Mouse (Mus musculus) c-Kit-positive CD71-positive TER-119-negative erythroid progenitor cells, embryonic 14.5 days (primary cell): ENCODE results near the gene Eif2b2.
A peak's percentile ranks its signal among the peaks of the same experiment; 100 is the strongest.

Experiments used
- DNase-seq: peaks from one replicate; pipeline ENCODE4 v3.0.0-alpha.2; 2013; ENCODE audit warnings: low read depth

Gene Eif2b2

DNA sequence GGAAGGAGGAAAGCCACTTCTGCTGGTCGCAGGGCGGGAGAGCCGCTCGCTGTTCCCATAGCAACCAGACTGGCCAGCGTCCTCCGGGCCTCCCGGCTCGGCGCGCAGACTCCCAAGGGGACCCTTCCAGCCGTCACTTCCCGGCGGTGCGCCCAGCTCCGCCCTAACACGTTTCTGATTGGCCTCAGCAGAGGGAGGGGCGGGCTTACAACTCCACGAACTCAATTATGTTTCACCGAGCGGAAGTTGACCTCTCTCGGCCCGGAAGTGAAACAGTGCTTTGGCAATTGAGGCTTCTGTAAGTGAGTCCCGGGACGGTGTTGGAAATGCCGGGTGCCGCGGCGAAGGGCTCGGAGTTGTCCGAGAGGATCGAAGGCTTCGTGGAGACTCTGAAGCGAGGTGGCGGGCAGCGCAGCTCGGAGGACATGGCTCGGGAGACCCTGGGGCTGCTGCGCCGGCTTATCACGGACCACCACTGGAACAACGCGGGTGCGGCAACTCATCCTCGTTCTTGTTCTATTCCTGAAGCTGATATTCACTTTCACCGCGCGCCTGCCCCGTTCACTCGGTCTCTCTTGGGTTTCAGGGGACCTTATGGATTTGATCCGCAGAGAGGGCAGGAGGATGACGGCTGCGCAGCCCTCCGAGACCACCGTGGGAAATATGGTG is at the start of gene Eif2b2:
TSS of gene Eif2b2 (plus strand) at position 246 of the 669 bp plus-strand sequence.
- peak; percentile 98 for DNase-seq

- no peak for DNase-seq
These were observed 49.4 kb upstream of the Eif2b2 start for GRCm38 (mm10) chr12:85169877-85170276.

- DNase-seq, result no peak
These were observed 48.9 kb upstream of the Eif2b2 start for GRCm38 (mm10) chr12:85170284-85170947.

- no peak for DNase-seq
These were observed 48.4 kb upstream of the Eif2b2 start for GRCm38 (mm10) chr12:85170948-85171307.

- no peak for DNase-seq
These were observed 45.3 kb upstream of the Eif2b2 start for GRCm38 (mm10) chr12:85174016-85174415.

DNA sequence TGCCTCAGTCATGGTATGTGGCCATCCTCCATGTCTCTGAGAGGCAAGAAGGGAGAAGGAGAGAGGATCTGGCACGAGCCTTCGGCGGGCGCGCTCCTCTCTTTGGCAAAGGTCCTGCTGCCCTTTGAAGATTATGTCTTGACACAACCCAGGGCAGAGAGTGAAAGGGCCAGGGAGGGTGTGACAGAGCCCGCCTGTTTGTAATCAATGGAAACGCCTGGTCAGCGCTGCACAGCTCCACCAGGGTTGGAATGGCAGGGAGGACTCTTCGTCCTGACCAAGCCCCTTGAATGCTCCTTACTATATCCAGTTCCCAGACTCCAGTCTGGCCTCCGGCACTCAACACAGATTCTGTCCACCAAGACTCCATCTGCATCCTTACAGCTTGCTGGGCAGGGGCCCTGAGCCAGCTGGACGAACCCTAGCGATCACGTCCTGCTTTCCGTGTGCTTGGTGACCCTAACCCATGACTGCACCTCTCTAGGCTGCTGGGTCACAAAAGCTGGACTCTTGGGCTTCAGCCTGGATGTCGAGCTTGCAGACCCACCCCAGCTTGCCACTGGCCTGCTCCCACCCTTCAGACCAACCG is 44.1 kb upstream of the Eif2b2 start:
- no peak for DNase-seq

DNA sequence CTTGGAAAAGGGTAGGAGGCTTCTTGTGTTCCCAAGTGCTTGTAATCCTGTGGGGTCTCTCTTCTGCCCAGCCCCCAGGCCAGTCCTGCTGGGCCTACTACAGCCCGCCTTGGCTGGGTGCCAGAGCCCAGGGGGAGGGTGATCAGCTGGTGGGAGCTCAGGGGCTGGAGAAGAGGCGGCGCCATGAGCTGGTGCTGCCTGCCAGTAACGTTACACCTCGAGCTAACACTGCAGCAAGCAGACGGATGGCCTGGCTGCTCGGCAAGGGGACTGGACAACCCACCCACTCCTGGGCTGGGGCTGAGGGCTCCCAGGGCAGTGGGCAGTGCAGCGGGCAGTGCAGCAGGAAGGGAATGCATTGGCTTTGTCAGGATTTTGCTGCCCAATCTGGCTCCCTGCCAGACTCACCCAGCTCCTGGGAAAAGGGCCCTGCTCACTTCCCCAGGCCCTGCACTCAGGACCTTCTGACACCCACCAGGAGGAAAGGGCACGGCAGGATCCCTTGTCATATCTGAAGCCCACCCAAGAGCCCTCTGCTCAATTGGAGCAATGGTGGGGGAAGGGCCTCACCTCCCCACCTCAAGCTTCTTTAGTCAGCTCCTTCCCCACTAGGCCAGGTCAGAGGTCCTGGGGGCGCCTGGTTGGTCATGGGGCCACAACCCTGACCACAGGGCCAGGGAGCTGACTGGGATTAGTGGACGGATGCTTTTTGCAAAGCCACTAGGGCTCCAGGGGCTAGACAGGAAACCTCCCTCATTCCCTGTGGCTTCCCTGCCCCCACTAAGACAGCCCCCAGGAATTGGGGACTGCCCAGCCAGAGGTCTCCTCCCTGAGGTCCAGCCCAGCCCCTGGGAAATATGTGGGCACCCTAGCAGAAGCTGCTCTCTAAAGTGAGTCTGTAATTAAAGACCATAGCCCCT is 43.1 kb upstream of the Eif2b2 start:
- no peak for DNase-seq

GRCm38 (mm10) chr12:85176846-85177523 is 42.3 kb upstream of the Eif2b2 start:
- DNase-seq, result peak; percentile 50

DNA sequence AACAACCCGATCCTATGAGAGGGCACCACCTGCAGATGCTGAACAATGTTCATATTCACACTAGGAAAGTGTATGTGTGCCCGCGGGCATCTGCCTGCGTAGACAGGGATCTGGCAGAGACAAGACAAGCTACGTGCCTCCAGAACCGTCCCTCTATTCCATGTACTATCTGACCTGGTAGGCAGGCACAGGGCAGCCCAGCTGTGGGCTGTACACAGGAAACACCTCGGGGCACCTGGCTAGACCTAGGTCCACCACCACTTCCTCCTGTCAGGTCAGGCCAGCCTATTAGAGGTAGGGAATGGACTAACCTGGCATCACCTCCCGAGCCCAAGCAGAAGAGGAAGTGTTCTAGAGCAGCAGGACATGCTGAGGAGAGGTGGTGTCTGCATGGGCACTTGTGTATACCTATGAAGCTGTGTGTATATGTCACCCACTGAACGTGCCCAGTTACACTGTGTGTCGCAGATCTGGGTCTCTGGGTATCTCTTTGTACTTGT is 41.5 kb upstream of the Eif2b2 start, which contains the start of gene Pgf:
TSS of gene Pgf (minus strand) at position 51 of the 500 bp plus-strand sequence.
- DNase-seq, result no peak

GRCm38 (mm10) chr12:85178294-85178693 is 41.0 kb upstream of the Eif2b2 start:
- no peak for DNase-seq

DNA sequence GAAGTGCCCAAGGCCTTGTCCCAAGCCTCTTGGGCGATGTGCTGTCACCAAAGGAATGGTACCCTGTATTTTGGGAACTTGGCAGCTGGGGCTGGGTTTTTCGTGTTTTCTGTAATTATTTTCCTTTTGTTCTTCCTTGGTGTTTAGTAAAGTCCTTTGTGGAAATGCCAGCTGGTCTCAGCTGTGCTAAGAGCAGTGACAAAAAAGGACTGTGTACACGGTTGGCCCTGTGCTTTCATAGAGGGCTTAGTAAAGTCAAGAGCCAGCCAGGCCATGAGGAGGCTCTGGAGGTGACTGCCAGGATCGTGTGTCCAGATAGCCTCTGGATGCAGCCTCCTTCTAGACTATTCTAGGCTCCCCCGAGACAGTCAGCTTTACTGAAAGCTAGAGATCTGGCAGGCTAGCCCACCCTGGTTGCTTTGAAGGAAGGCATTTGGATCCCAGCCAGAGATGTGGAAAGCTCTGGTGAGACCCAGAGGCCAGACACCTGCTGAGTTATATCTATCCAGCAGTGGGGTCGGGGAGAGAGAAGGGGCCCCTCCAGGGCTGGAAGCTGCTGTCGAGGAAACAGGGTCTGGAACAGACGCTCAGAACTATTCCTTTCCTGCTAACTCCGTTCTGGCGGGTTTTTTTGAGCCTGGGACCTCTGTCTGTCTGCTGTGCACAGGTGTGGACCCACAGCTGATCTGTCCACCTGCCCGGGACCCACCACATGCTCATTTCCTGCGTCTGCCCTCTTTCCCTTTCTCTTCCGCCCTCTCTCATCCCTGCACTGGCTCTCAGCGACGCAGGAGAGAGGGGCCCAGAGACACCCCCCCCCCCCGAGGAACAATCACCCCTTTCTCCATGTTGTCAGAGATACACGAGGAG is 37.6 kb upstream of the Eif2b2 start:
- DNase-seq, result no peak

GRCm38 (mm10) chr12:85182345-85182643 is 37.0 kb upstream of the Eif2b2 start:
- DNase-seq, result no peak

GRCm38 (mm10) chr12:85182898-85183297 is 36.4 kb upstream of the Eif2b2 start:
- DNase-seq, result no peak

DNA sequence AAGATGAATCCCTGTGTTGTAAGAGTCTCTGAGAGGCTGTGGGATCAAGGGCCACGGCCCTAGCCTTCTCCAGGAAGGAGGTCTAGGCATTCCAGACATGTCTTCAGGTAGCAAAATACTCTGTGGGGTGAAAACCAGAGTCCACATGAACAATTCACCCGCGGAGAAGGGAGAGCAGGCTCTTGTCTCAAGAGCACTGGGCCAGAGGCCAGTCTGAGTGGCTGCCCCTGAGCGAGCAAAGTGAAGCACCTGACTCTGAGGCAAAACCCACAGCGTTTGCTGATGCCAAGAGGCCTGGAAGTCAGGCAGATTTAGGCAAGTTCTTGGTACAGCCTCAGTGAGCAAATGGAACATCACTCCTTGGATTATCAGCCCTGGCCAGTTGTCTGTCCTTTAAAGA is 35.2 kb upstream of the Eif2b2 start:
- DNase-seq, result no peak

DNA sequence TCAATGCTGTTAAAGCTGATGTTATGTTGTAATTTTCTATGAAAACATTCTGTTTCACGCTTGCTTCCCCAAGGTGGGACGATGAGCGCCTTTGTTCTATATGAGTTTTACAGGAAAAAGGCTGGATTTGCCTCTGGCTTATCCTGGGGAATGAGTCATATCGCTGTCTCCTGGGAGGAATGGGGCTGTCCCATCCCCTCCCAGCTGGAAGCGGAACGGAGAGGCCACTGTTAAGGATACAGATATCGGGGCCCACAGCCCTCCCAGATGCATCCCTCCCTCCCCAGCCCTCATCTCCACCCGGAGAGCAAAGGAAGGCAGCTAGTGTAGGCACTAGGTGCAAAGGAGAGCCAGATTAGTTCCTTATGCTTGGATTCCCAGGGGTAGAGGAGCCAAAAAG is 33.5 kb upstream of the Eif2b2 start:
- no peak for DNase-seq

DNA sequence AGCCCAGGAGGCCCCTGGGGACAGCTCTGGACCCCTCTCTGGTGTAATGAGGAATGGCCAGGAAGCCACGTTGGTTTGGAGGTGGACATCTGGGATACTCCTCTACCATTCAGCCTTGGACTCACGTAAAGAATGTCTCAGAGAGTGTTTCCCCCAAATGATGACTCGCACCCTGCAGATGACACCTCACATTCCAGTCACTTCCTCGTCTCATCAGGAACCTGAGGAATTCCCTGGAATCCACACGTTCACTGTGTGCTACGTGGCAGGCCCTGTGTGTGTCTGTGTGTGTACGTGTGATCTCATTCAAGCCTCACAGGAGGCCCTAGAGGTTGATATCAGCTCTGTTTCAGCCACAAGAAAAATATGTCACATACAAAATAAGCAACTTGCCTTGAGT is 32.9 kb upstream of the Eif2b2 start:
- DNase-seq, result no peak

DNA sequence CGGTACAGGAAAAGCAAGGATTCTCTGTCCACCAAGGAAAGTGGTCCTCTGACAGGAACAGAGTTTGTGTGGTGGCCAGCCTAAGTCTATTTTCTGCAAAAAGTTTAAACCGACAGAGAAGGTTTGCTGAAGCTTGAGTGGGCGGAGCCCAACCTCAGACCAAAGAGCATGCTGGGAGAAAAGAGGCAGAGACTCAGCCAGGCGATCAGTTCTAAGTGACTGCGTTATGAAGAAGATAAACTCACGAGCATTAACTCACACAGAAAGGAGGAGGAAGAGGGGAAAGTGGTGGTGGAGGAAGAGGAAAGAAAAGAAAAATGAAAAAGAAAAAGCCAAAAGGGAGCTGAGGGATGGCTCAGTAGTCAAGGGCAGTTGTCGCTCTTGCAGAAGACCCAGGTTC is 29.0 kb upstream of the Eif2b2 start:
- no peak for DNase-seq

- no peak for DNase-seq
These were observed 26.7 kb upstream of the Eif2b2 start for GRCm38 (mm10) chr12:85192461-85193108.

DNA sequence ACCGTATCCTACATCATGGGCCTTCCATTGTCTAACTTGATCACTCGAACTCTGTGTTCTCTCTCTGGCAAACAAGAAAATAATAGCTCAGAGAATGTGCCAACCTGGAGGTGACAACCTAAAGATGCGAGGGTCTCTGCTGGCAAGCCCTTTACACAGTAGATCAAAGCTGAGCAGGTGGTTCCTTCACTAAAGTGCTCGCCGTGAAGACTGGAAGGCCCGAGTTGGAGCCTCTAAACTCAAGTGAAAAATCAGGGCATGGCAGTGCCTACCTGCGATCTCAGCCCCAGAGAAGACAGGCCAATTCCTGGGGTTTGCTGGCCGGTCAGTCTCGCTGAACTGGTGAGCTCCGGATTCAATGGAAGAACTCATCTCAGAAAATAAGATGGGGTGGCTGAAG is 26.1 kb upstream of the Eif2b2 start:
- no peak for DNase-seq

GRCm38 (mm10) chr12:85193923-85194622 is 25.2 kb upstream of the Eif2b2 start:
- DNase-seq, result no peak
